Mouse (Mus musculus): ENCODE results near the gene Sh3kbp1. TPM values are rescaled to one million over a fixed set of nuclear protein-coding genes. Genes with fewer than 3 reads are reported as not detected.

Sh3kbp1 gene
- total RNA-seq, 2 experiments from 2014 or later: 55.9 to 59.4 TPM

GRCm38 (mm10) chrX:159735513-159736099 is 108.5 kb downstream of the Sh3kbp1 start:
- DNase-seq (ENCODE audit: low spot score in 2 of 2): no peak

DNA sequence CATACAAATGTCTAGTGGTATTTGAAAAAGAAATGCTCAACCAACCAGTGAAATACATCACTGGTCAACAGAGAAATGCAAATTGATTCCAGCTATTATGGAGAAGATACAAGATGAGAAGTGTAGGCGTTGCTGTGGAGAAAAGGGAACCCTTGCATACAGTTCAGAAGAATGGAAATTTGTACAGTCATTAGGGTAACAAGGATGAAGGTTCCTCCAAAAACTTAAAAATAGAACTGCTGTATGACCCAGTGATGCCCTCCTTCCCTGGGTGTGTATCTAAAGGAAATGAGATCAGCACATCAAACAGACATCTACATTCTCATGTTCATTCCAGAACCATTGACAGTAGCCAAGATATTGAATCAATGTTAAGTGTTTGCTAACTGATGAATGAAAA is 110.3 kb downstream of the Sh3kbp1 start:
- no peak for DNase-seq (ENCODE audit: low spot score in 2 of 2)

- no peak for DNase-seq (ENCODE audit: low spot score in 2 of 2)
Observed at GRCm38 (mm10) chrX:159744035-159744434, 117.0 kb downstream of the Sh3kbp1 start.

GRCm38 (mm10) chrX:159744620-159745019 is 117.5 kb downstream of the Sh3kbp1 start:
- no peak for DNase-seq (ENCODE audit: low spot score in 2 of 2)

- DNase-seq (ENCODE audit: low spot score in 2 of 2): peak; percentile 18 to 25
Observed at GRCm38 (mm10) chrX:159751834-159752233, 124.8 kb downstream of the Sh3kbp1 start.

DNA sequence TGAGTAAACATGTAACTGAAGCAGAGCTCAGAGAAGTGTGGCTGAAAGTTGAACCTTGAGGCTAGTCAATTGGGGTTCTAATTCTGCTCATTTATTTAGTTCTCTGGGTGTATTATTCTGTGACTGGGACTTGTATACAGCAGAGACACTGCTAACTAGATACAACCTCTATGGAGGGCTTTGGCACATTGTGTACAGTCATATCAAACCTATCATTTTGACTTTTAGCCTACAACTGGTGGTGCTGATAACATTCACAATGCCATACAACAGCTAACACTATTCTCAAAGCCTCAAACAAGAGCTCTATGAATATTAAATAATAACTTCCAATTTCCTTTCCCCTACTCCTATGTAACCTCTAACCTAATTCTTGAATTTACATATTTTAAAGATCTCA is 129.2 kb downstream of the Sh3kbp1 start:
- DNase-seq (ENCODE audit: low spot score in 2 of 2): no peak

GRCm38 (mm10) chrX:159756901-159757821 is 130.1 kb downstream of the Sh3kbp1 start:
- no peak for DNase-seq (ENCODE audit: low spot score in 2 of 2)

DNA sequence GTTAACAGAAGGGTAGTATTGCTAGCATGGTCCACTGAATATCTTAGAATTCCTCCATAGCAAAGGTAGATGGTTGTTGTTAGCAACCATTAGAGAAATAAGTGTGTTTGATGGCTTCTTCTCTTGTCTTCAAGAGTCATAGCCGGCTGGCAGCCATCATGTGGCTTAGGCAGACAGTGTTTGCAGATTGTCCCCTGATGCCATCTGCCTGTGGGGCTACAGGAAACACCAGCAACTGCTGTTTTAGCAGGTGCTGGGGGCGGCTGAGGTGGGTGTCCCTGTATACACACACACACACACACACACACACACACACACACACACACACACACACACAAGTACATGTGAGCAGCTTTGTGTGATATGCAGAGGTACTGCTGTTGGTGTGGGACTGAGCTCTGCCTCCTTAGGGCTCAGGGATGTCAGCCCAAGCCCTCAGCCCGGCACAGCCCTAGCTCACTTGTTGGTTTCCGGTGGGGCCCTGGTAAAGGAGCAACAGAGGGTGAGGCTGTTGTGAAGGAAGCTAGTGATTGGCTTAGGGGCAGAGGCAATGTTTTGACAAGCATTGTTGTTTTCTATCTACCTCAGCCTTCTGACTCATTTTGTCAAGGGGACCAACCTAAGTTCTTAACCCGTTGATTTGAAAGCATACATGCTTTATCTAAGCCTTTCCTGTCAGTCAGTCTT is 130.9 kb downstream of the Sh3kbp1 start:
- no peak for DNase-seq (ENCODE audit: low spot score in 2 of 2)

DNA sequence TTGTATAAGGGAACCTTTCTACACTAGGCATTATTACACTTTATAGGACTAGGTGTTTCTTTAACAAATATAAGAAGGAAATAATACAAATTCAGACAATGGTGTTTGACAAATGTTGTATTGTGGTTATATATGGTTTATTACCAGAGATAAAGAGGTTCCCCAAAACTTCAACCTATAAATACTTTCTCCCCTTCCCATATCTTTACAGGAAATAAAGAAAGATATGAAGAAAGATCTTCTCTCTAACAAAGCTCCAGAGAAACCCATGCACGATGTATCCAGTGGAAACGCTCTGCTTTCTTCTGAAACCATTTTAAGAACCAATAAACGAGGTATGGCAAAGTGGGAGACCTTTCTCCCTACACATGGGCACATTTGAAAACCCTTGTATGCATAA is 136.7 kb downstream of the Sh3kbp1 start:
- DNase-seq (ENCODE audit: low spot score in 2 of 2): no peak

DNA sequence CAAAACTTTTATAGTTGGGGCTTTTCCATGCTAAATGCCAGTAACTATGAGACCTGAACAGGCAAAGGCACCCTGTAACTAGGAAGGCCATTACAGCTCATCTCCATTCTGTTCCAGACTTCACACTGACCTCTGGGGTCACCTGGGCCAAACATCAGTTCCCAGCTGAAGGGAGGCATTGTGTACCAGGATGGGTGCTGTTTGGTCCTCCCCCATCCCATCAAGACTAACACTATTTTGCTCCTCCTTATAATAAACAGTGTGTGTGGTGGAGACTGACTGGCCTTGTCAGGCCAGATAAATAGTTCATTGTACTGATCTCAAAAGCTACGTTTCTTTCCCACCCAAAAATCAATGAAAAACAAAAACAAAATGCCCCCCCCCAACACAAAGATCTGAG is 138.8 kb downstream of the Sh3kbp1 start:
- no peak for DNase-seq (ENCODE audit: low spot score in 2 of 2)

- DNase-seq (ENCODE audit: low spot score in 2 of 2): no peak
Observed at GRCm38 (mm10) chrX:159769005-159769404, 141.9 kb downstream of the Sh3kbp1 start.

DNA sequence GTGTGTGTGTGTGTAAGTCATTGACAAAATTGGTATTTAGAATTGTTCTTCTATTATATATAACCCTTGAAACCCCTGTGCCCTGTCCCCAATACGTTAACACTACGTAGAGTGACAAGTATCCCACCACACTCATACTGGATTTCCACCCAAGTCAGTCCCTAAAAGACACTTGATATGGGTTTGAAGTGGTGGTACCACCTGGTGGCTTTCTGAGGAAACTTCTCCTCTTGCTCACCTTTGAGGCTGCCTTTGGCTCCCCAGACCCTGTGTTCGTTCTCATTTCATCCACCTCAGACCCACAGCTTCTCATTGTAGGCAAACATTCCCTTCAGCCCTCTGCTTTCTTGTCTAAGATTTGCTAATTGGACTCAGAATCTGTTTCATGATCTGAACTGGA is 142.7 kb downstream of the Sh3kbp1 start:
- DNase-seq (ENCODE audit: low spot score in 2 of 2): no peak

- DNase-seq (ENCODE audit: low spot score in 2 of 2): no peak
Observed at GRCm38 (mm10) chrX:159772137-159772536, 145.1 kb downstream of the Sh3kbp1 start.

DNA sequence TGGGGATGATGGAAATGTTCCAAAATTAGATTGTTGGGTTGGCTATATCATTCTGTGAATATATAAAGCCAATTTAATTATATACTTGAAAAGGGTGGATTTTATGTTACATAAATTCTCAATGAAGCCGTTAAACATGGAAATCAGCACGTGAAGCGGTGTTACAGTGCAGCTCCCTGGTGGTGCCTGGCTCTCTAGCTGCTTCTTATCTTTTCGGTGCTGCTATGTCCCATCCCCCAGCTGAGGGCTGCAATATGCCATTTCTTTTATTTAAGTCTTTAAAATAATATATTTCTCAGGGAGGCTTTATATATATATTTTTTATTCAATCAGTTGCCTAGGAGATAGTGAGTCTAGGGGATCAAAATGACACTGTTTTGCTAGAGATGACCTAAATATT is 148.0 kb downstream of the Sh3kbp1 start:
- DNase-seq (ENCODE audit: low spot score in 2 of 2): no peak

GRCm38 (mm10) chrX:159778787-159779186 is 151.7 kb downstream of the Sh3kbp1 start:
- DNase-seq (ENCODE audit: low spot score in 2 of 2): no peak

GRCm38 (mm10) chrX:159790516-159790915 is 163.4 kb downstream of the Sh3kbp1 start:
- no peak for DNase-seq (ENCODE audit: low spot score in 2 of 2)

- DNase-seq (ENCODE audit: low spot score in 2 of 2): no peak
Observed at GRCm38 (mm10) chrX:159795603-159796002, 168.5 kb downstream of the Sh3kbp1 start.

DNA sequence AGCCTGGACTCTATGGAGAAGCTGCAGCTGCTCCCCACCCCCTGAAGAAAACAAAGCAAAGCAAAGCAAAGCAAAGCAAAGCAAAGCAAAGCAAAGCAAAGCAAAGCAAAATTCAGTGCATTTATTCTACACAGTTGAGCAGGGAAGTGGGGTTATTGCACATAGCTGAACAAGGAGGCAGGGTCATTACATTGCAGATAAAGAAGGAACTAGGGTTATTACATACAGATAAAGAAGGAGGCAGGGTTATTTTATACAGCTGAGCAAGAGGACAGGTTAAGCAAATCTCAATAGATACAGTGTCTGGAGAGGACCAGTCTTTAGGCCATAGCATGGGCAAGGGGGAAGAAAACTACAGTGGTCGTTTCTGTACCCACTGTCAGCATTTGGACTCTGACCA is 177.3 kb downstream of the Sh3kbp1 start:
- no peak for DNase-seq (ENCODE audit: low spot score in 2 of 2)

DNA sequence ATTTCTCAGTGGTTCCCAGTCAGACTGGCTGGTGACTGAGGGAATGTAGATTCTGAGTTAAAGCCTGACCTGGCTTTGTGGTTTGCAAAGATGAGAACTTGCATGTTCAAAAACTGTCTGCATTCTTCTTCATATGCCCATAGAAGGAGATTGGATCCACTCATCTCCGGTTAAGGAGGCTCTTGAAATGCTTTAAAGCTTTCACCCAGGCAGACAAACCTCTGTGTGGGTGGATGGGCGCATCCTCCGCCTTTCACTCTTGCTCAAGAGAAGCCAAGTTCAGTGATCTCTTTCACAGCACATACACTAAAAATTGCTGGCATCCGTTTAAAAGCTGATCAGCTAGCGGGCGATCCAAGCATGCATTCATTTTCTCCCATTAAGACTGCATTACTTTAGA is 182.4 kb downstream of the Sh3kbp1 start:
- DNase-seq (ENCODE audit: low spot score in 2 of 2): no peak

DNA sequence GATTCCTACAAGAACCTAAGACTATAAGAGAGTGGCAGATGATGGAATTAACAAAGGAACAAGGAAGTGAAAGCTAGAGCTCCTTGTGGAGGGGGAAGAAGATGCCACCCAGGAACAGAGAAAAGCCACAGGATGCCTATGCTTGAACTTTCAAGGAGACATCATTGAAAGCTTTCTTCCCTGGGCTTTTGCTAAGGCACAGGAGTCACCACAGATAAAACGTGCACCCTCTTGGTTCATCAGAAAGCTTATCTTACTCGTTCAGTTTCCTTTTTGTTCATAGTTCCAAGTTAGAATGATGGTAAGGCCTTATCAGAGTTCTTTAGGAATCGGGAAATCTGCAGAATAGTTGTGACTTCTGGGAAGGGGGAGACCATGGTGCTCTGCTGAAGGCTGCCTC is 183.4 kb downstream of the Sh3kbp1 start:
- no peak for DNase-seq (ENCODE audit: low spot score in 2 of 2)

GRCm38 (mm10) chrX:159817508-159817907 is 190.4 kb downstream of the Sh3kbp1 start:
- no peak for DNase-seq (ENCODE audit: low spot score in 2 of 2)

GRCm38 (mm10) chrX:159828135-159828534 is 201.1 kb downstream of the Sh3kbp1 start:
- DNase-seq (ENCODE audit: low spot score in 2 of 2): peak; percentile 4 to 8
